Mouse (Mus musculus) liver, embryonic 14.5 days (tissue): Measurements from ENCODE around the gene Polr3b.

Experiments
- CTCF ChIP-seq: IDR thresholded peaks from 2 replicates; pipeline ENCODE4 v1.5.1; 2016; ENCODE audit warnings: antibody characterized with exemption, low read depth, control low read depth
- EP300 ChIP-seq: IDR thresholded peaks from 2 replicates; pipeline ENCODE4 v1.6.1; 2016; ENCODE audit warnings: antibody characterized with exemption, low read depth

DNA sequence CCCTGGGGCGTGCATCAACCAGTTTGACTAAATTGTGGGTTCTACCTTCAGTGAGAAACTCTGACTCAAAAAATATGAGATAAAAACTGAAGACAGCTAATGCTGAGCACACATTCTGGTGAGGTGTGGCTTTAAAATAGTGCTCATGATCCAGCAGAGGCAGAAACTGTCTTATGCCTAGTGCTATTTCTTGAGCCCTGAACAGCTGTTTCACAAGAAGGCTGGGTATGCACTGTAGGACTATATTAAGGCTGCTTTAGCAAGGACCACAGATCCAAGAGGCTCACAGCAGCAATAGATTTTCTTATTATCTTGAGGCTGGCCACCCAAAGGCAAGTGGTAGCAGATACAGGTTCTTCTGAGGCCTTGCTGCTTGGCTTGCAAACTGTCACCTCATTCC is 80.0 kb downstream of the Polr3b start:
- TF ChIP-seq CTCF (no peak), EP300 (no peak)
